ENCODE assay signal across 9 mouse cellular contexts in genomic region chr4:153943243-153943642, GRCm38 (mm10). TPM values are rescaled to one million over a fixed set of nuclear protein-coding genes. Genes with fewer than 3 reads are reported as not detected.
DNase-seq lines count a peak whose midpoint lies in the region; ATAC-seq and TF ChIP-seq lines count a peak whose summit lies in the region.
"Had no signal": no experiment of that assay in that cellular context is flagged by ENCODE, and none has a peak within 500 bp of the region (broad histone marks: within the 10 kb centered on the region; RNA-seq: fewer than 3 reads in every experiment).

No protein-coding gene starts in this region.

- TF ChIP-seq POLR2A in small intestine, adult 2 months (IDR thresholded peaks at IDR 0.05; ENCODE audit: low read depth, low read length) = no peak

- TF ChIP-seq CTCF in forebrain, postnatal 0 days (IDR thresholded peaks at IDR 0.05; ENCODE audit: low read depth) = peak; percentile 91
- peak; percentile 41; the same call in 1 of the 2 replicates for TF ChIP-seq CTCF in small intestine, adult 2 months (IDR thresholded peaks at IDR 0.05; ENCODE audit: extremely low read depth, insufficient read length, insufficient replicate concordance, low read depth, low read length)

- intact Hi-C loops in heart, postnatal 14 days (cut with DNase I) = loop anchor here (10.0 kb wide), 1 partner anchor 1408 kb away; no protein-coding TSS in a partner anchor
- intact Hi-C loops in heart, postnatal 25 days (cut with DNase I) = loop anchor here (5.0 kb wide), 1 partner anchor 1411 kb away; no protein-coding TSS in a partner anchor

- no peaks in the 10 kb centered on the region for H3K36me3 ChIP-seq in forebrain, postnatal 0 days (ENCODE audit: insufficient read depth)
- no peaks in the 10 kb centered on the region for H3K36me3 ChIP-seq in liver, embryonic 13.5 days
- no peaks in the 10 kb centered on the region for H3K36me3 ChIP-seq in small intestine, adult 2 months (ENCODE audit: control insufficient read depth, insufficient read depth, low read length)
- H3K36me3 ChIP-seq: midbrain, embryonic 12.5 days had no signal

- H3K9ac ChIP-seq in forebrain, postnatal 0 days = no peak overlapping the region
- no peak overlapping the region for H3K9ac ChIP-seq in liver, embryonic 13.5 days
- H3K9ac ChIP-seq: midbrain, embryonic 12.5 days had no signal

- ATAC-seq in forebrain, postnatal 0 days = peak; percentile 60
- no peak for ATAC-seq in liver, embryonic 13.5 days (ENCODE audit: low read depth)

- H3K4me1 ChIP-seq in forebrain, postnatal 0 days (ENCODE audit: insufficient read depth) = no peaks in the 10 kb centered on the region
- peaks cover 4% of the 10 kb centered on the region for H3K4me1 ChIP-seq in liver, embryonic 13.5 days (replicated peaks)
- H3K4me1 ChIP-seq in small intestine, adult 2 months (ENCODE audit: control insufficient read depth, insufficient read depth, insufficient read length, low read length) = peaks cover 13% of the 10 kb centered on the region; the same call in 1 of the 2 replicates

- H3K9me3 ChIP-seq in forebrain, postnatal 0 days (ENCODE audit: low read length) = no peaks in the 10 kb centered on the region
- no peaks in the 10 kb centered on the region for H3K9me3 ChIP-seq in liver, embryonic 13.5 days (replicated peaks)
- H3K9me3 ChIP-seq: midbrain, embryonic 12.5 days had no signal

- no peak overlapping the region for H3K4me3 ChIP-seq in forebrain, postnatal 0 days (ENCODE audit: low read depth, low read length)
- no peak overlapping the region for H3K4me3 ChIP-seq in liver, embryonic 13.5 days (replicated peaks)
- H3K4me3 ChIP-seq in small intestine, adult 2 months (ENCODE audit: low read depth, low read length) = no peak overlapping the region
- H3K4me3 ChIP-seq: midbrain, embryonic 12.5 days had no signal

- H3K4me2 ChIP-seq in forebrain, postnatal 0 days (ENCODE audit: low read depth) = no peak overlapping the region
- H3K4me2 ChIP-seq in liver, embryonic 13.5 days = no peak overlapping the region
- H3K4me2 ChIP-seq: midbrain, embryonic 12.5 days had no signal

- peak; percentile 28 to 63 for DNase-seq in heart, postnatal 14 days
- DNase-seq in heart, adult 9 months (ENCODE audit: low spot score in 2 of 2) = no peak
- DNase-seq in A20 (ENCODE audit: low read depth, low spot score) (peak; percentile 41), MN1 (ENCODE audit: low spot score) (peak; percentile 27)
- peak; percentile 71 for DNase-seq in forebrain, postnatal 0 days
- DNase-seq in liver, embryonic 13.5 days = peak; percentile 6
- no peak for DNase-seq in heart, postnatal 25 days (ENCODE audit: low spot score)

- 60% methylated on average over 4 of the region's 4 CpGs for WGBS in forebrain, postnatal 0 days
- 36% methylated on average over 4 of the region's 4 CpGs for WGBS in liver, embryonic 13.5 days (ENCODE audit: insufficient replicate concordance)
- 32% methylated on average over 4 of the region's 4 CpGs for WGBS in small intestine, adult 2 months

- no peak overlapping the region for H3K27ac ChIP-seq in forebrain, postnatal 0 days (ENCODE audit: low read depth, low read length)
- H3K27ac ChIP-seq in liver, embryonic 13.5 days = no peak overlapping the region
- H3K27ac ChIP-seq in small intestine, adult 2 months (ENCODE audit: insufficient read depth, low read depth, low read length) = no peak overlapping the region
- H3K27ac ChIP-seq: midbrain, embryonic 12.5 days had no signal

- H3K27me3 ChIP-seq in forebrain, postnatal 0 days (ENCODE audit: insufficient read depth, low read length) = no peaks in the 10 kb centered on the region
- peaks cover 31% of the 10 kb centered on the region for H3K27me3 ChIP-seq in liver, embryonic 13.5 days
- no peaks in the 10 kb centered on the region for H3K27me3 ChIP-seq in small intestine, adult 2 months (ENCODE audit: control insufficient read depth, insufficient read depth, low read length)

RNA-seq across cellular contexts. Expression of gene A430005L14Rik, which starts 13.8 kb away (rescaled TPM):
- 10 to 100 TPM; 13.5 to 16.1 TPM for total RNA-seq in heart, postnatal 14 days (2021)
- 38.6 and 46.4 TPM in 2 replicates for total RNA-seq in forebrain, postnatal 0 days (2014; rRNA removed)
- polyA plus RNA-seq in forebrain, postnatal 0 days (2015; fragmentation: Nextera tagmentation; extraction: Ambion mirVana) = 47.6 and 50.9 TPM in 2 replicates
- polyA plus RNA-seq in liver, embryonic 13.5 days (2015; fragmentation: Nextera tagmentation; extraction: Ambion mirVana) = 67.8 and 70.3 TPM in 2 replicates
- polyA plus RNA-seq in small intestine, adult 2 months (2012; rRNA removed) = 32.7 and 43.1 TPM in 2 replicates
- total RNA-seq in heart, postnatal 25 days (2021) = 10 to 100 TPM; 13.4 to 14.2 TPM

RNA-seq across cellular contexts. Expression of gene Dffb, which starts 31.7 kb away (rescaled TPM):
- 1 to 10 TPM; 3.7 to 4.9 TPM for total RNA-seq in heart, postnatal 14 days (2021)
- 18.9 and 22.7 TPM in 2 replicates for total RNA-seq in forebrain, postnatal 0 days (2014; rRNA removed)
- polyA plus RNA-seq in forebrain, postnatal 0 days (2015; fragmentation: Nextera tagmentation; extraction: Ambion mirVana) = 8.6 and 9.3 TPM in 2 replicates
- 11.0 and 11.1 TPM in 2 replicates for polyA plus RNA-seq in liver, embryonic 13.5 days (2015; fragmentation: Nextera tagmentation; extraction: Ambion mirVana)
- polyA plus RNA-seq in small intestine, adult 2 months (2012; rRNA removed) = 15.4 and 30.5 TPM in 2 replicates
- 1 to 10 TPM; 2.5 to 3.7 TPM for total RNA-seq in heart, postnatal 25 days (2021)

RNA-seq across cellular contexts. Expression of gene Cep104, which starts 31.8 kb away (rescaled TPM):
- 10 to 100 TPM; 25.1 to 26.4 TPM for total RNA-seq in heart, postnatal 14 days (2021)
- total RNA-seq in forebrain, postnatal 0 days (2014; rRNA removed) = 9.2 and 10.5 TPM in 2 replicates
- 7.7 and 9.9 TPM in 2 replicates for polyA plus RNA-seq in forebrain, postnatal 0 days (2015; fragmentation: Nextera tagmentation; extraction: Ambion mirVana)
- polyA plus RNA-seq in liver, embryonic 13.5 days (2015; fragmentation: Nextera tagmentation; extraction: Ambion mirVana) = 6.3 and 8.7 TPM in 2 replicates
- 5.5 and 9.3 TPM in 2 replicates for polyA plus RNA-seq in small intestine, adult 2 months (2012; rRNA removed)
- total RNA-seq in heart, postnatal 25 days (2021) = 10 to 100 TPM; 26.0 to 27.9 TPM

Comparison
In these comparisons a context has a peak if more than half of its experiments do, and no peak if none do; other contexts are left out.
1. DNase-seq: peak in heart, postnatal 14 days (2 of 2), A20 (single experiment), MN1 (single experiment), forebrain, postnatal 0 days (single experiment) and liver, embryonic 13.5 days (single experiment); none in heart, adult 9 months (0 of 2) and heart, postnatal 25 days (single experiment).